Mouse (Mus musculus) inflammation-experienced regulatory T-cells, adult 6 months (primary cell): ENCODE results near the gene Vim. TPM values are rescaled to one million over a fixed set of nuclear protein-coding genes. Genes with fewer than 3 reads are reported as not detected.
"Not testable (repeated sequence)": the region's sequence is repeated elsewhere in the genome, so short reads cannot be mapped to it uniquely, and the experiment has no call there.

Source experiments
- ATAC-seq: one replicate; pipeline ENCODE4 v1.8.0; 2017
- polyA plus RNA-seq, 3 experiments: library from polyadenylated mRNA; unstranded; fragments of 100-300 nt; shearing (Covaris generic); gene quantifications; one replicate each; pipeline ENCODE4 v1.2.1; 2017

Vim gene
- polyA plus RNA-seq, 3 experiments from 2014 or later = 319 to 903 (median 331) TPM

- no peak for ATAC-seq
These were observed 3.6 kb upstream of the Vim start for GRCm38 (mm10) chr2:13570122-13570521.

DNA sequence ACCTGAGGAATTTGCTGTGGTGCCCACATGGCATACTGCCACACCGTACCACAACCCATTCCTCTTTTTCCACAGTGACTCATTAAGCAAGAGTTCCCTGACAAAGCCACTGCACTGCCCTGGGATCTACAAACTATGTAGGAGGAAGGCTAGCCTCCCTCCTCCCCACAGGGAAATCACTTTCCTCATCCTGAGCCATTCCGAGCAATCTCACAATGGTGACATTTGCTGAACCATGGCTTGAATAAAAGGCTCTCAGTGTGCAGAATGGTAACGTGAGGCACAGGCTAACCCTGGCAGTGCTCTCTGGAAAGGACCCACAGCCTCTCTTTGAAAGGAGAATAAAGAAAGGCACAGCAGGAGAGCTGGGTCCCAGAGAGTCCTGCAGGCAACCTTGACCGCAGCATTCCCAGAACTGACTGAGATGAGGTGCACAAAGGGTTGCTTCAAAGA, 1.6 kb upstream of the Vim start:
- ATAC-seq = no peak

DNA sequence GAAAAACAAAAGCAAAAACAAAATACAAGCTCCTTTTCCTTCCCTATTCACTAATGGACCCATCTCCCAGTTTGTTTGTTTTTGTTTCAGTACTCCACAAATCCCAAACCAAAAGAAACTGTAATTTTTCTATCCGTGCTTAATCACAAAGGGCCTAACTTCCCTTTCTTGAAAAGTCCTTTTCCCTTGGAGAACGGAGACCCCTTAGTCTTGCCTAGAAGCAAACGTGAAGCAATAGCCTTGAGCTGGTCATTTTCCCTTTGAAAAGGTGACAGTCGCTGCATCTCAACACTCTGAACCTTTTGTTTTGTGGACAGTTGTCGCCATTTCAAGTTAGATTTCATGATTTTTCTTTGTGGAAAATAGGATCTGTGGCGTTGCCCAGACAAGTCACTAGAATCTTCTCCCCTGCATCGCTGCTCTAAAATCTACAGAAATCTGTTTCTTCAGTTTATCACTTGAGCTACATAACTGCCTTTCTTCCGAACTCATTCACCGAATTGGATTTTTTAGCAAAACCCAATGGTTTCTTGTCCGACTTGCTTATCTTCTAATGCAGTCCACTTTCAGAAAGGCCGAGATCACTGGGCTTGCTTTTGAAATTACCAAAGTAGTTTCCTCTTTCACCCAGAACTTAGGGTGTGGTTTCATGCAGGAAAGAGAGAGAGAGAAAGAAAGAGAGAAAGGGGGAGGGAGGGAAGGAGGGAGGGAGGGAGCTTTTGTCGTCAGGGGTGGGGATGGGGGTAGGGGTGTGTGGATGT, 900 bp upstream of the Vim start:
- ATAC-seq = no peak

DNA sequence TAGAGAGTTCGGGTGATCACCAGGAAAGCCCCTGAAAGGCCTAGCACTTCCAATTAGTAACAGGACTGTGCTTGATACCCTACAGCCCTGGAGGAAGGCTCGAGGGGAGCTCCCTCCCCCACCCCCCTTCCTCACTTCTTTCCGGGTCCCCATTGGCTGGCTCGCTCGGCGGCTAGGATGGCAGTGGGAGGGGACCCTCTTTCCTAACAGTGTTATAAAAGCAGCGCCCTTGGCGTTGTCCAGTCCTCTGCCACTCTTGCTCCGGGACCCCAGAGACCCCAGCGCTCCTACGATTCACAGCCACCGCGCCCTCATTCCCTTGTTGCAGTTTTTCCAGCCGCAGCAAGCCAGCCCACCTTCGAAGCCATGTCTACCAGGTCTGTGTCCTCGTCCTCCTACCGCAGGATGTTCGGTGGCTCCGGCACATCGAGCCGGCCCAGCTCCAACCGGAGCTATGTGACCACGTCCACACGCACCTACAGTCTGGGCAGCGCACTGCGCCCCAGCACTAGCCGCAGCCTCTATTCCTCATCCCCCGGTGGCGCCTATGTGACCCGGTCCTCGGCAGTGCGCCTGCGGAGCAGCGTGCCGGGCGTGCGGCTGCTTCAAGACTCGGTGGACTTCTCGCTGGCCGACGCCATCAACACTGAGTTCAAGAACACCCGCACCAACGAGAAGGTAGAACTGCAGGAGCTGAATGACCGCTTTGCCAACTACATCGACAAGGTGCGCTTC, 506 bp downstream of the Vim start:
- peak; percentile 55 for ATAC-seq

DNA sequence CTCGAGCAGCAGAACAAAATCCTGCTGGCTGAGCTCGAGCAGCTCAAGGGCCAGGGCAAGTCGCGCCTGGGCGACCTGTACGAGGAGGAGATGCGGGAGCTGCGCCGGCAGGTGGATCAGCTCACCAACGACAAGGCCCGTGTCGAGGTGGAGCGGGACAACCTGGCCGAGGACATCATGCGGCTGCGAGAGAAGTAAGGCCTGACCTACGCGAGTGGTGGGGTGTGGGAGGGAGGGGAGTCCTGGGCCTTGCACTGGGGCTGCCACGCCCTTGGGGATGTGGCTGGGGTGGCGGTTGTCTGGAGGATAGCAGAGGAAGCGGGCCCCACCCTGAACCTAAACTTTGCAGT, 1.0 kb downstream of the Vim start:
- ATAC-seq = peak; percentile 64

GRCm38 (mm10) chr2:13575287-13575801, 1.6 kb downstream of the Vim start:
- ATAC-seq = peak; percentile 44

GRCm38 (mm10) chr2:13575926-13576325, 2.2 kb downstream of the Vim start:
- no peak for ATAC-seq

DNA sequence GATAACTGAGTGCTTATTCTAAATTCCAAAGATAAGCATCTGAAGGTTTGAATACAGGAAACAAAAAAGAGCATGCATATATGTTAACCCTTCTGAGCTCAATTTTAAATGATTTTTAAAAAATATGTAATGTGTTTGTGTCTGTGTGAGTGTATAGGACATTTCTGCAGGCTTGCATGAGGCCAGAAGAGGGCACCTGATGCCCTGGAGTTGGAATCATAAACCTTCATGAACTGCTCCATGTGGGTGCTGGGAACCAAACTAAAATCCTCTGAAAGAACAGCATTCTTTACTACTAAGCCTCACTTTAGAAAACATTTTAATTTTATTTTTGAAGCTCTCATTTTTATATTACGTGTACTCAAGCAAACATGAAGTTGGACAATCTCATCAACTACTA, 3.7 kb downstream of the Vim start:
- ATAC-seq = no peak

- ATAC-seq = no peak
These were observed 4.9 kb downstream of the Vim start for GRCm38 (mm10) chr2:13578473-13579152.

DNA sequence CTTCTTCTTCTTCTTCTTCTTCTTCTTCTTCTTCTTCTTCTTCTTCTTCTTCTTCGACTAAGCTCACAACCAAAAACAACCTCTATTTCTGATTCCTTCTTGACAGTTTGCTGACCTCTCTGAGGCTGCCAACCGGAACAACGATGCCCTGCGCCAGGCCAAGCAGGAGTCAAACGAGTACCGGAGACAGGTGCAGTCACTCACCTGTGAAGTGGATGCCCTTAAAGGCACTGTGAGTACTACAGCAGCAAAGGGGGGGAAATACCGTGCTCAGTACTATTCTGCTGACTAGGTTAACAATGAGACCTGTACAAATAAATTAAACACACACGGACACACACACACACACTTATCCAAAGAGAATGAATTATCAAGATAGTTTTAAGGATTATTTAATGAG, 5.6 kb downstream of the Vim start:
- ATAC-seq = no peak

DNA sequence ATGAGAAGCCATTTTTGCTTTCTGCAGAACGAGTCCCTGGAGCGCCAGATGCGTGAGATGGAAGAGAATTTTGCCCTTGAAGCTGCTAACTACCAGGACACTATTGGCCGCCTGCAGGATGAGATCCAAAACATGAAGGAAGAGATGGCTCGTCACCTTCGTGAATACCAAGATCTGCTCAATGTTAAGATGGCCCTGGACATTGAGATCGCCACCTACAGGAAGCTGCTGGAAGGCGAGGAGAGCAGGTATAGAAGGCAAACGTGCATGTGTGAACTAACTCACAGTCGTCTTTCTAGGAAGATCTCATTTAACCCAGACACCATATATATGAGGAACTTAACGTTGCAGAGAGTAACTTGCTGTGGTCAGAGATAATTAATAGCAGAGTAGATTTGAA, 6.3 kb downstream of the Vim start:
- ATAC-seq = no peak

DNA sequence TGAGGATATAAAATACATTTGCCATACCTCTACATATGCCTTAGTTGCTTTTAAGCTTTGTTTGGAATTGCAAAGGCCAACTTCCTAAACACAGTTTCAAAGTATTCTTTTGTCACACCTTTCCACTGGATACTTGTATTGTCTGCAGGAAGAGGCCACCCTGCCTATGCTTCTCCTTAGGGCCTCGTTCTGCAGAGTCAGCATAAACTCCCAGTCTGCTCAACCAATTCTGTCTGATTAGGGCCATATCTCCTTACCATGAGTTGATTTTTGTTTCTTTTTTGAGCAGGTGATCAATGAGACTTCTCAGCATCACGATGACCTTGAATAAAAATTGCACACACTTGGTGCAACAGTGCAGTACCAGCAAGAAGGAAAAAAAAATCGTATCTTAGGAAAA, 8.5 kb downstream of the Vim start:
- no peak for ATAC-seq

- ATAC-seq = not testable (repeated sequence)
These were observed 10.0 kb downstream of the Vim start for GRCm38 (mm10) chr2:13583746-13584145.

DNA sequence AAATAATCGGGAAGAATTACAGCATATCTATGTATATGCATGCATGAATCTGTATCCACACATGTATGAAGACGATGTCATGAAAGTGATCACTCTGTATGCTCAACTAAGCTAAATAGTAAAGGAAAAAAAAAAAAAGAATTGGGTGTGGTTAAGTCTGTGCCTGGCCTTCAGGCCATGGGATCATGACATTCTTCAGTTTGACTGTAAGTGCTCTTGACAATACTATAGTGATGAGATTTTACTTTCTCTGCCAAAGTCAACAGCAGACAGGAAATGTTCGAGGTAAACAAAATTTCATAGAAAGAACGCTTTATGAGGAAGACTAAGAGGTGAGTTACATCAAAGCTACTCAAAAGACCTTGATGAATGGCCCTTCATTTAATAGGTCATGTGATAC, 19.6 kb downstream of the Vim start:
- no peak for ATAC-seq

DNA sequence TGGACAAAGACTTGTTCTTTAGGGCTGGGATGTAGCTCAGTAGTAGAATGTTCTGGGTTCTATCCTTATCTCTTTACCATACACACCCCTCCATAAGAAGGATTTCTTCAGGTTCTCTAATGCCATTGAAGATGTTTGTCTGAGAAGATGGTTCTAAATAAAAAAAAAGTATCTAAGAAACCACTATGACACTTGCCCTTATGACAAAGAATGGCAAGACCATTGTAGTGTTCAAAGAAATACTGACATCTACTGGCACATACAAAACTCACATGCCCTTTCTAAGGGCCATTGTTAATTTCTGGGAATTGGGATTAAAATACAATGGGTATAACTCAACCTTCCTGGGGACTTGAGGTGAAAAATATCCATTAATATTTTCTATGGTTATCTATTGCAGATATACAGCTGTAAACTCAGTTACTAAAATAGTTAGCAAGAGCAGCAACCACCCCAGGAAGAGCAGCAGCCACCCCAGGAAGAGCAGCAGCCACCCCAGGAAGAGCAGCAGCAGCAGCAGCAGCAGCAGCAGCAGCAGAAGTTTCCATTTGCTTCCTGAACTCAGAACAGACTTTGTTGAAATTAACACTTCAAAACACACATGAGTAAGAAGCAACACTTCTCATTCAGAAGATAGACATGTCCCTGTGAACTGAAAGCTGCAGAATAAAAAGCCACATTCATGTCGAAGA, 23.4 kb downstream of the Vim start:
- peak; percentile 83 for ATAC-seq

GRCm38 (mm10) chr2:13598166-13598565, 24.4 kb downstream of the Vim start:
- no peak for ATAC-seq

- no peak for ATAC-seq
These were observed 29.4 kb downstream of the Vim start for GRCm38 (mm10) chr2:13603093-13603492.

- not testable (repeated sequence) for ATAC-seq
These were observed 29.9 kb downstream of the Vim start for GRCm38 (mm10) chr2:13603636-13604035.

DNA sequence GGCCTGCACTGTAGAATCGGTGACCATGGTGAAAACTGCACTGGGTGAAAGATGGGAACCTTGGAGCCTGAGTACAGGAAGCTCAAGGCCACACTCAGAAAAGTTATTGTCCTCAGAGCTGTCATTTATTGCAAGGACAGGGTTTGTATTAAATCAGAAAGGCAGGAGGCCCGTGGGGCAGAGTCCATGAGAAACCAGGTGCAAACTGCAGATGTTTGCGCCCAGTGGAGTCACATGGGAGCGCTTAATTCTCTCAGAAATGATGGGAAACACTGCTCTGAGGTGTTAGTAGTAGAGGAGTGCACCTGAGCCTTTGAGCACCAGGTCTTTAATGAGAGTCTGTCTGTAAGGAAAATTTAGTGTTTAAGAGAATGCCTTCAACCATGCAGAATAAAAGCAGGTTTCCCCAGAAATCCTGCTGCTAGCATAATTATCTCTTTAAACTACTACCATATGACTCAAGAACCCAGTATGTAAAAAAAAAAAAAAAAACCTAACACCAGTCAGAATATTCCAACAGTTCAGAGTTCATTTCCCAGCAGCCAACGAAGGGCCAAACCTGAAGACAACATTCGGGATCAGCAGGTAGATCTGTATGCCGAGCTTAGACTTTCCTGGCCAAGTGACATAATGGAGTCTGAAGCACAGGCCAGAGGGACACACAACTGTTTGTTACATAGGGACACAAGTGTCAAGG, 56.6 kb downstream of the Vim start:
- no peak for ATAC-seq
